Mouse (Mus musculus): ENCODE results near the gene Nav2.
A peak's percentile ranks its signal among the peaks of the same experiment; 100 is the strongest.

The Nav2 gene

GRCm38 (mm10) chr7:49503419-49503818 lies 594.9 kb downstream of the Nav2 start:
- no peak for DNase-seq

GRCm38 (mm10) chr7:49503881-49504280 lies 595.4 kb downstream of the Nav2 start:
- DNase-seq: no peak

DNA sequence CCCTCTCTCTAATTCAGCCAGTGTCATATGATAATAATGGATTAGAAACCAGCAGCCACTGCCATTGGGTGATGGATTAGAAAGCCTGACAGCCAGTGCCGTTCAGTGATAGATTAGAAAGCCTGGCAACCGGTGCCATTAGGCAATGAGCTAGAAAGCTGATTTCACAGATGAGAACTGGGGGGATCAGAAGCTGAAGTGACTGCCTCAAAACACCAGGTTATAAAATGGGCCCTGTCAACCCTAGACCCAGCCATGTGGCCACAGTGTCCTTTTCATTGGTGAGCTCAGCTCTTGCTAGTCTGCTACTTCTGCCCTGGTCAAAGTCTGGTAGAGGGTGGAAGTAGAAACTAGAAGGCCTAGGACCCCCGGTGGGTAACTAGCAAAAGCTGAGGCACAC lies 595.8 kb downstream of the Nav2 start:
- no peak for DNase-seq

GRCm38 (mm10) chr7:49505024-49505423 lies 596.5 kb downstream of the Nav2 start:
- DNase-seq: no peak

DNA sequence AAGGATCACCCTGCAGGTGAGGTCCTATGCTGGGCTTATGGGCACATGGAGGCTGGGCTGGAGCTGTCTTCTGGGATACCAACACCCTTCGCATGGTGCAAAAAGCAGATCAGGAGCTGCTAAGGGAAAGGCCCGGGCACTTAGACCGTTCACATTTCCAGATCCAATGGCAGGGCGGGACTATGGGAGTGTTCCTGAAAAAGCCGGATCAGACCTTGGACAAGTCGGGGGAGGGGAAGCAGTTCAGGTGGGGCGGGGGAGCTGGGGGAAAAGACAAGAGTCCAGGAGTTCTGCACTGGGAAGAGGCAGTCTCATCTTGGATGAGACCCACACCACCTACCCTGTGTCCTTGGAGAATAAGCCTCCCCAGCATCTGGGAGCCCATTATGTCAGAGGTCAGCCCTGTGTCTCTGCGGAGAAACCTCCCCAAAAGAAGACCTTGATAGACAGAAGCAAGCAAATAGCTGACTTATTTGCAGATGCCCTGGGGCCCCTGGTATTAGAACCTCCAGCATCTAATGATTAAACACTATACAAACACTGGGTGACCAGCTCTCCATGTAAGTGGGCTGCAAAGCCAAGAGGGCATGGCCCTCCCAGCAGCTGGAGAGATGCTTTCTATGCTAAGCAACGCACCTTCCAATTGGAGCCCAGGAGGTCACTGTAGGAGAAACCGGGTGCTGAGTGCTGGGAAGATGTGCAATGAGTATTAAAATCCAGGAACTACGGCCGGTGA lies 597.7 kb downstream of the Nav2 start:
- no peak for DNase-seq

DNA sequence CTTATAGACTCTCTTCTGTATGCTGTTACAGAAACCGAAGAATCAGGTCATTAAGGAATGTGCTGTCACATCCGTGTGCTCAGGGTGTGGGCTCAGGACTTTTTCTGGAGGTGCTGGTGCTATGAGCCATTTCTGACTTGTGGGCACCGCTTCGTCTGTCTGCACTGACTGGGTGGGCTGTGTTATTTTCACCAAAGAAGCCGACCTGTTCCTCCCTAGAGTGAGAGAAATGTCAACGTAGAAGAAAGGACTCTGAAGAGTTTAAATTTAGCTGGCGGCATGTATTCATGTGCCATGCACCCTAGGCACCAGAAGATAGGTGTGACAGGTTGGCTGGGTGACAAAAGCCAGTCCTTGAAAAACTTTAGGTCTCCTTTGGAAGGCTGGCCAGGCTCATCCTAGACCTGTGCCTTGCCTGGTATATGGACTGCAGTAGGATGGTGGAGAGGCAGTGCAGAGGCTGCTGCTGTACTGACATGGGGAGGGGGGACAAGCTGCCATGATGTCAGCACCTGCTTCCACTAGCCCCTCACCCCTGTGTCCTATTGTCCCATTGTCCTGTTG lies 599.5 kb downstream of the Nav2 start:
- DNase-seq: no peak

DNA sequence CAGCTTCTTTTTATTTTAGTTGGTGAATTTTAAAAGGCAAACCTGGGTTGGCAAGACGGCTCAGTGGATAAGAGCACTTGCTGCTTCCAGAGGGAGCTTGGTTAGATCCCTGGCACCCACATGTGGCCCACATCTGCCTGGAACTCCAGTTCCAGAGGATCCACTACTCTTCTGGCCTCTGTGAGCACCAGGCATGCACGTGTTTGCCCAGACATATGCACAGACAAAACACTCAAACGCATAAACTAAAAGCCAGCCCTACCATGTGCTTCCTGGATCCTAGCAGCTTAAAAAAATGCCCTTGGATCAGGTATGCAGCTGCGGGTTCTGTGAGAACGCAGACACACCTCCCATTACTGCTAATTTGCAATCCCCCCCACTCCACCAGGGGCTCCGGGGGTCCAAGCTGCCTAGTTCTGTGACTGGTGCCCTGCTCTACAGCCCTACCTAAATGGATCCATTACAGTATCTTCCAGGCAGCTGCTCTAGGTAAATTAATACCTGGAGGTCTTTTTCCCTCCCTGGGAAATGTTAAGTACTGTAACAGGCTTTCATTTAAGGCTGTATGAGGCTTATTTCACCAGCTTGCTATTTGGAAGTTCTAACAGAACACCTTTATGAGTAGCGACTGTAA lies 603.4 kb downstream of the Nav2 start:
- no peak for DNase-seq

- no peak for DNase-seq
Observed at GRCm38 (mm10) chr7:49513763-49514437, 605.4 kb downstream of the Nav2 start.

- no peak for DNase-seq
Observed at GRCm38 (mm10) chr7:49515012-49515411, 606.5 kb downstream of the Nav2 start.

DNA sequence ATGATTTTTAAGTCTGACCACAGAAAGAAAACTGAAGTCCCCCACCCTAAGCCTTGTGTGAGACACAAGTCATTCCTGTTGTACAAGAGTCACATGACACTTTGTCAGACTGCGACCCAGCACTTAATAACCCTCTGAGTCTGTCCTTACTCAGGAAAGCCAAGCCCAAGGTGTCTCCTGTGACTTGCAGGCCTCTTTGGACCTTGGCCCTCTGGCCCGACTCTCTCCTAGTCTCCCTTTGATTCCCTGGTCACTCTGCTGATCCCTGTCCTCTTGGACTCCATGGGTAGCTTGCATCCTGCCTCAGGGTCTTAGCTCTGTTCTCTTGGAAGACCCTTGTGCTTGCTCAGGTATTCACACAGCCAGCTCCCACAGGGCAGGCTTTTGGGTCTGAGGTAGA lies 612.0 kb downstream of the Nav2 start:
- DNase-seq: no peak

DNA sequence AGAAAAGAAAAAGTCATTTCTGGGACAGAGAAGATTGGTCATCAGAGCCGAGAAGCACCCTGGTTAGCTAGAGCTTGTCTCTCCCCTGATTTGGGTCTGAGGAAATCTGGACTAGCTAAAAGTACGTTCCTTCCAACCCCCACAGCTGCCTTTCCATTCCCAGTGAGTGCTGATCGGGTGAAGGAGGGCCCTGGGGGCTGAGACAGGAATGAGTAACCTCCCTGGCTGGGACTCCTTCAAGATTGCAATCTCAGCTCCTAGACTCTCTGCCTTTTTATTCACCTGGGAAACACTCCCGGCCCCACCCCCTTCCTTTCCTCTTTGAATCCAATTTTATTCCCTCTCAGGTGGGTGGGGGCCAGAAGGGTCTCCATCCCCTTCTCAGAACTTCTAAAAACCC lies 612.8 kb downstream of the Nav2 start:
- no peak for DNase-seq

DNA sequence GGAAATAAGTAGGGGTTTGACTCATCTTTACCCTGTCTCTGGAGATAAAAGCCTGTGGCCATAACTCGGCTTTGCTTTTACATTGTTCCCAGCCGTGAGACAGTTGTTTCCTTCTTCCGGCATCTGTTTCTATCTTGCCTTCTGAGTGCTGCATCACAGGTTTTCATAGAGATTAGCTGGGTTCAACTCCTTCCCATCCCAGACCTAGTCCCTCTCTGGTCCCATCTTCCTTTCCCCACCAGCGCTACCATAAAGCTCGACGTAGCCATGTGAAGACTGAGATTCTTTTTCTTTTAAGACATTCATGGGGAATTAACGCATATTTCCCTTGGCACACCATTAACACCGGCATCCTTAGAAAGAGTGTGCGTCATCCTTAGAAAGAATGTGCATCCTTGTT lies 613.5 kb downstream of the Nav2 start:
- no peak for DNase-seq

GRCm38 (mm10) chr7:49522411-49523114 lies 614.0 kb downstream of the Nav2 start:
- no peak for DNase-seq

DNA sequence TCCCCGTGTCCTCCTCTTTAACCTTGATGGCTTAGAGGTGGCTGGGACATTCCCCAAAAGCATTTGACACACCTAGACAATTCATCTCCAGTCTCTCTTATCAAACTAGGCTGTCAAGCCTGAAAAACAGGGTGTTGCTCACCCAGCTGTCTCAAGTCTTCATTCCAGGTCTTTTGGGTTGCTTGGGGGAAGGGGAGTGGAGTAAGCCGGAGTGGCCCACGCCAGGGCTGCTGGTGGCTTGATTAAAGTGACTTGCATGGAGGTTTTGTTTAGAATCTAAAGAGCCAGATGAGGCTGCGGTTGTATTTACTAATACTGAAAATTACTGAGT lies 614.6 kb downstream of the Nav2 start:
- DNase-seq: no peak

- DNase-seq: peak; percentile 32
Observed at GRCm38 (mm10) chr7:49523729-49524128, 615.2 kb downstream of the Nav2 start.

DNA sequence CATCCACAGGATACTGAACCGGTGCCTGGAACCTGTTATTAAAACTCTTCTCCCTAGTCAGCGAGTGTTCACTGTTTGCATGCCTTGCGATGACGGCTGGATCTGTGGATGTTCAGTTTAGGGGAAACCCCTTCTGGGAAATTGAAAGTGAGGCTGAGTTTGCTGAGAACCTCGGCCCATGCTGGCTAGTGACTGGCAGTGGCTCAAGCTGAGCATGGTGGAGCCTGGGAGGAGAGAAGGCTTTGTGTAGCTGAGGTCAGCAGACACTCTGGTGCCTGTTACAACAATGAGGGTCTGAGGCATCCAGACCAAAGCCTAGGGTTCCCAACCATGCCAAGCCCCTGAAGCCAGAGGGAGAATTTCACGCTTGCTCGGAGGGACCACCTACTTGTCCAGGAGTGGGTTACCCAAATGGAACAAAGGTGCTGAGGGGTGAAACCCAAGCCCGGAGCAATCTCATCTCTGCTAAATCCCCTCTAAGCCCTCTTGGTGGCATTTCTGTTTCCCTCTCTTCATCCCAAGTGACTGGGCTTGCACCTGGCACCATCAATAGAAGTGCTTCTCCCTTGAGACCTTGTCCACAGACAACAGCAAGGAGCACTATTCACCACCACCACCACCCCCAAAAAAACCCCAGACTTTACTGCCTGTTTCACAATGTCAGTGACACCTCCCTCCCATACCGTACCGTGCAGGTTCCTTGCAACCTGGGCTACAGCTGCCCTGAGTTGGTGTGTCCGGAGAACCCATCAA lies 617.0 kb downstream of the Nav2 start:
- DNase-seq: no peak

GRCm38 (mm10) chr7:49526101-49526499 lies 617.6 kb downstream of the Nav2 start:
- no peak for DNase-seq

- DNase-seq: no peak
Observed at GRCm38 (mm10) chr7:49527495-49527894, 619.0 kb downstream of the Nav2 start.

GRCm38 (mm10) chr7:49527925-49528324 lies 619.4 kb downstream of the Nav2 start:
- no peak for DNase-seq

DNA sequence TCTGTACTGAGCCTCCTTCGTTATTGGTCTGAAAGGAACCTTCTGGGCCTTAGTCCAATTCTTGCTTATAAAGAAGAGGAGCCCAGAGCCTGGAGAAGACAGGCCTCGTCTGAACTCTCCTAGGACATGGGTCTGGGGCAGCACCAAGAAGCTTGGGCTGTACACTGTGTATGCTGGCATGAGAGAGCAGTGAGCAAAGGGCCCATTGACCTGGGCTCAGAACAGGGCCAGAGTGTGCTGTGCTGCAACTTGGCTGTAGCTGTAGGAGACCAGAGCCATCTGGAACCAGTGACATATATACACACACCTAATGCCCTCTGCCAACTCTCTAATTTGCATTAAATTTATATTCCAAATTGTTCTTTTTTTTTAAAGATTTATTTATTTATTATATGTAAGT lies 621.0 kb downstream of the Nav2 start:
- no peak for DNase-seq

DNA sequence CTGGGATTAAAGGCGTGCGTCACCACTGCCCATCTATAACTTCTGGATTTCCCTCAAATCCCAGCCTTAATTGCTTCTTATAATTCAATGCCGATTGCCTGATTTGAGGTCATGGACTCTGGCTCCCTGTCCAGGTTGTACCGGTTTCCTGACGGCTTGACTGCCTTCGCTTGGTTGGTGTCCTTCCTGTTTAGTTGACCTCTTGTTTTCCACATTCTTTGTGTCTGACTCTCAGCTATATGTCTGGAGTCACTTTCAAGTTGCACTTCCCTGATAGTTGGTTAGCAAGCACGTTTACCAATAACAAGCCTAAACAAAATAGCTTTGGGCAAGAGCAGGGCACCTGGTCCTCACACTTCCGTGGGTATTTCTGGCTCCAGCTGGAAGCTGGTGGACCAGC lies 625.1 kb downstream of the Nav2 start:
- DNase-seq: no peak

DNA sequence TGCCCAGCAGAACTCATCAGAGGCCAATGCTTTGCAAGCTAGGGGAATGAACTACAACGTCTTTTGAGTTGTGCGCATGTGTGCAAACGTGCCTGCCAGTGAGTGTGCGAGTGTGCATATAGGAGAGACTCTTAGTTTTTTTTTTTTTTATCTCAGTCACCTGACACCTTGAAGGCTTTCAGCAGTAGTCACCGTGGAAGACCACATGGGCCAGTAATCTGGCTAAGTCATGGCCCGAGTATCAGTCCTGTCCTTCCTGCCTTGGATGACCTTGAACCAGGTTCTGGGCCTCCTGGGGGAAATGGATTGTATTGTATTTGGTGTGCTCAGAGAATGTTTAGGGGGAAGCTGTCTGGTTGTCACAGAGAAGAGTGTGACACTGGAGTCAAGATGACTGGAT lies 625.7 kb downstream of the Nav2 start:
- DNase-seq: no peak

GRCm38 (mm10) chr7:49538360-49538759 lies 629.8 kb downstream of the Nav2 start:
- no peak for DNase-seq

All from layer of hippocampus, adult 9-11 months (tissue).